Mouse (Mus musculus) cerebral cortex, adult 2 months (tissue): ENCODE results near the gene Nthl1.

Source experiments
- WGBS: fragments of 180-500 bp; shearing (Covaris S2); methylation state at CpG from one replicate; pipeline ENCODE4 v1.1.7; 2018; 5-methylcytosine and 5-hydroxymethylcytosine counted together

The Nthl1 gene

DNA sequence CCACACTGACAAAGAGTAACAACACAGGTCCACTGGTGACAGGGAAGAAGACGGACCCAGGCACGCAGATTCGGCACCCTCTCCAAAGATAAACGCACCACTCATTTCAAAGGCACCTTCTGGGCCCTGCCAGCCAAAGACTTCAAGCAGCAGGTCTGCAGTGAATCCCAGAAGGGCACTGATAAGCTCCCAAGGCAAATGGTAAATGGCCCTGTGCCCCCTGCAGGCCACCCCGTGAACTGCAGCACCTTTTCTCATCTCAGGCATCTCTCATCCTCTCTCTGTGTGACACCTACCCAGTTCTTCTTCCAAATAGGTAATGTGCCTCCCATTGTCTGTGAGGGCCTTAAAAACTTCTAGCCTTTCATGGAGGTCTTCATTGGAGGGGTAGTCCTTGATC is 3.8 kb upstream of the Nthl1 start:
- 55% methylated on average over 5 of the region's 5 CpGs for WGBS

GRCm38 (mm10) chr17:24630072-24630471 is 2.4 kb upstream of the Nthl1 start:
- 64% methylated on average over 14 of the region's 14 CpGs for WGBS

DNA sequence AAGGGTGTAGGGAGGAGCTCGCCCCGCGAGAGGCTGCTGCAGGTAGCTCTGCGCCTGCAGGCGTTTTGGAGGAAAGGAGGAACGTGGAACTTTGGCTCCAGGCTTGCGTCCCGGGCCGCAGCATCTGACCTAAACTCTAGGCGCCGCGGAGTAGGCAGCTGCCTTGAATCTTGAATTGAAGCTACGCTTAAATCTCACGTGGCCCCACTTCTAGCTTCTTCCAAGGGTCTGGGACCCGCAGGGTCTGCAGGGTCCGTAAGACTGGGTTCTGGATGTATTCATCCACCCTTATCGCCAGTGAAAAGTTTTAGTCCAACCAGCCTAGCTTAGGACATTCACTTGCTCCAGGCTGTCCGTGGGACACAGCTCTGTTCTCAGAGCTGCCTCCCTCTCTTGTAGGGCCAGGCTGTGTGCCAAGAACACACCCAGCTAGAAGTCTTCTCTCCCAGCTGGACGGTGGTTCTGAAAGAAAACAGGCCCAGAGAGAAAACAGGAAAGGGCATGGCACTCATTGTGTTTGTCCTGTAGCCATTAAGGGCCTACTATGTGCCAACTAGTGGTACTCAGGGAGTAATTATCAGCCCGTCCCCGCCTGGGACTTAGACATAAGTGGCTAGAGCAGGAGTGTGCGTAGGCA is 451 bp downstream of the Nthl1 start:
- WGBS = 8% methylated on average over 22 of the region's 22 CpGs

DNA sequence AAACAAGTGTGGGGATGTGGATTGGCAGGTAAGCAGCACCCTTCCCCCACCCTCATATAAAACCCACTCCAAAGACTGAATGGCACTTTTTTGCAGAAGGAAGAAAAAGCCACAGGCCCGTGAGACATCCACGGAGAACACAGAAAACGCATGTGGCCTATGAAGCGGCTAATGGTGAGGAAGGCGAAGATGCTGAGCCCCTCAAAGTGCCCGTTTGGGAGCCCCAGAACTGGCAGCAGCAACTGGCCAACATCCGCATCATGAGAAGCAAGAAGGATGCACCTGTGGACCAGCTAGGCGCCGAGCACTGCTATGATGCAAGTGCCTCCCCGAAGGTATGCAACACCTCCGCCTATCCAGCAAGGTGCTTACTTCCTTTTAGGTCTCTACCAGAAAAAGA is 1.4 kb downstream of the Nthl1 start:
- WGBS = 95% methylated on average over 11 of the region's 11 CpGs

DNA sequence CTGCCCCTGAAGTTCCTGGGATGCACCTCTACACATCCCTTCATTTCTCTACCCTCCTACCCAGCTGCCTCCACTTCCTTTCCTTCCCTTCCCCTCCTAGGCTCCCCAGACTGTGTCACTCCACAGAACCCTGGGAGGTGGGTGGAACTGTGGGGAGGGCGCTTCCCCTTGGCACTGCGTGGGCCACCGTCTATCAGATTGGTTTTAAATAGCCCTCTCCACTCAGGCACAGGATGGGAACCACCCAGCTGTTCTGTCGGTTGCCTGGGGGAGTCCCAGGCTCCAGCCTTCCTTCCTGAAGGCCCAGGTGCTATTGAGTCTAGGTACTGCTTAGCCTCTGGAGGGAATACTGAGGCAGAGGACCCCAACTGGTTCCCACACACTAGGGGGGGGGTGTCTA is 2.5 kb downstream of the Nthl1 start:
- 35% methylated on average over 4 of the region's 4 CpGs for WGBS

DNA sequence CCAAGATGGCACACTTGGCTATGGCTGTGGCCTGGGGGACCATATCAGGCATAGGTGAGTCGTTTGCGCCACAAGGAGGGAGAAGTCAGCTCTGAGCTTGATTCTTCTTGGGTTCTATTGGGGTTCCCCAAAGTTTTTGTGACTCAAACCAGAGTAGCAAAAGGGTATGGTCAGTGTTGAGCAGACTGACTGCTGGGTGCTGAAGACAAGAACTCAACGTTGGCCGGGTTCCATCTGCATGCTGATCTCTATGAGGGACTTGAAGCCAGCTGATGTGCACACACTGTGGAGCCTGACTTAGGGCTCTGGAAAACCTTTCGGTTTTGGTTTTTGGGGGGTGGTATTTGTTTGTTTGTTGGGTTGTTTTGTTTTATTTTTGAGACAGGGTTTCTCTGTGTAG is 3.2 kb downstream of the Nthl1 start:
- WGBS = 86% methylated on average over 5 of the region's 5 CpGs

DNA sequence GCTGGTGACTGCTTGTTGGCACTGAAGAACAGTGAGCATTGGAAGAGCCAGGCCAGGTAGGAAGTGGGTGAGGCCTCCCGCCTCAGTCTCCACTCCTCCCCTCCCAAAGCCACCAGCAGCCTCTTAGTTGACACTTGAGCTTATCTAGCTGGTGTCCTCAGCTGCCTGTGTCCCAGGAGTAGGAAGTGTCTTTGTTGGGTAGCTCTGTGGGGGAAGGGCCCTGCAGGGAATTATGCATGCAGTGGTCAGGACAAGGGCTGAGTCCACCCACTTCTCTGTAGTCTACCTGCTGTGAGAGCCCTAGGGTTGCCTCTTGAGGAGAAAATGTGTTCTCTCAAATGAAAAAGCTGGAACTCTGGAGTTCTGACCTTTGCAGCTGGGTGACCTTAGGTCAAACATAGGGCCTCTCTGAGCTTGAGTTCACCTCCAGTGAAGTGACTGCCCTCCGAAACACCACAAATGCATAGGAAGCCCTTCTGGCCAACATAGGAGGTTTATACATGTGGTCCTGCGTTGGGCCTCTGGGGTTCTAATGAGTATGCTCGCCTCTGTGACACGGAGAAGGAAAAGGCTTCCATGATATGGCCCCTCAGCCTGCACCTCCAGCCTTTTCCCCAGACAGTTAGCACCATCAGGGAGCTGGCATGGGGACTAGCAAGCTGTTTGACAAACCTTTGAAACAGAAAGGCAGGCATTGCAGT is 4.5 kb downstream of the Nthl1 start:
- WGBS = 83% methylated on average over 5 of the region's 5 CpGs

DNA sequence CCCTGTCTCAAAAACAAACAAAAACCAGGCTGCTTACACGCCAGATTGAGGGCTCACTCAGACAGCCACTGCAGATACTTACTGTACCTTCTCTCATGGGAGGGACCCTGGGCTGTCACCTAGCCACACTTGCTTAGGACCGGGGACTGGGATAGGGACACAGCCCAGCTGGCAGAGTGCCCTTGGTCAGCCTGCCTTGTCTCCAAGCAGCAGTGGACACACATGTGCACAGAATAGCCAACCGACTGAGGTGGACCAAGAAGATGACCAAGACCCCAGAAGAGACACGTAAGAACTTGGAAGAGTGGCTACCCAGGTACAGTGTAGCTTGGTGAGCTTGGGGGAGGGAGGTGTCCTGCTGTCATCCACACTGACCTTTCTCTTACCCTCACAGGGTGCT is 5.7 kb downstream of the Nthl1 start:
- 76% methylated on average over 4 of the region's 4 CpGs for WGBS

GRCm38 (mm10) chr17:24638840-24639239 is 6.4 kb downstream of the Nthl1 start:
- WGBS = 60% methylated on average over 9 of the region's 9 CpGs

DNA sequence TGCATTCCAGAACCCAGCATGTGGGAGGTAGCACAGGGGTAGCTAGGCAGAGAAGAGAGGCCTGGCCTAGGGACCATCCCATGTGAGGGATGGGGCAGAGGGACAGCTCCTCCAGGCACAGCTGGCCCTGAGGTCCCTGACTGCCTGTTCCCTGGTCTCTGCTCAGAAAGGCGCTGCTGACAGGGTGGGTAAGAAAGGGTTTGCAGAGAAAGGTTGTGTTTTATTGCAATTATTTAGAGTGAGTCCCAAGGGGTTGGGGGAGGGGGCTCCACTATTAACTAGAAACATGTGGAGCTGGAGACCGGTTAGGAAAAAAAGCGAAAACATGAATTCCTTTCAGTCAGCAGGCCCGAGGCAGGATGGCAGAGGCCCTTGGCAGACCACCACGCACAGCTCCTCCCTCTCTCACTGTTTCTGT is 7.1 kb downstream of the Nthl1 start:
- 77% methylated on average over 5 of the region's 5 CpGs for WGBS

- WGBS = 92% methylated on average over 7 of the region's 7 CpGs
Observed at GRCm38 (mm10) chr17:24640119-24640518, 7.6 kb downstream of the Nthl1 start.

DNA sequence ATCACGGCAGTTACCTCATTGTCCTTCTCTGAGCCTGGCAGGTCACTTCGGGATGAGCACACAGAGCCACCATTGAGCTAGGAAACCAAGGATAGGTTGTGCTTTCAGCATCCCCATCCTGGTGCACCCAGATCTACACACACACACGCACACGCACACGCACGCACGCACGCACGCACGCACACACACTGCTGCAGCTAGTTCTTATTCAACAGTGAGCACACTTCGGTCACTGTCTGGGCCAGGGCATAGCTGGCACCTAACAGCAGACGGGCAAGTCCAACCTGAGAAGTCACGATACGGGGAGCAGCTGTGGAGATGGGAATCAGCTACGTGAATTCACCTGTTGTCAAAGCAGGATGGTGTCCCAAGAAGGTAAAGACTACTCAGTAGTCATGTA is 8.1 kb downstream of the Nthl1 start:
- 92% methylated on average over 15 of the region's 15 CpGs for WGBS

GRCm38 (mm10) chr17:24641944-24642343 is 9.5 kb downstream of the Nthl1 start:
- 87% methylated on average over 14 of the region's 14 CpGs for WGBS

GRCm38 (mm10) chr17:24642791-24643343 is 10.4 kb downstream of the Nthl1 start:
- 70% methylated on average over 6 of the region's 6 CpGs for WGBS

GRCm38 (mm10) chr17:24644030-24644715 is 11.7 kb downstream of the Nthl1 start:
- WGBS = 57% methylated on average over 7 of the region's 7 CpGs

DNA sequence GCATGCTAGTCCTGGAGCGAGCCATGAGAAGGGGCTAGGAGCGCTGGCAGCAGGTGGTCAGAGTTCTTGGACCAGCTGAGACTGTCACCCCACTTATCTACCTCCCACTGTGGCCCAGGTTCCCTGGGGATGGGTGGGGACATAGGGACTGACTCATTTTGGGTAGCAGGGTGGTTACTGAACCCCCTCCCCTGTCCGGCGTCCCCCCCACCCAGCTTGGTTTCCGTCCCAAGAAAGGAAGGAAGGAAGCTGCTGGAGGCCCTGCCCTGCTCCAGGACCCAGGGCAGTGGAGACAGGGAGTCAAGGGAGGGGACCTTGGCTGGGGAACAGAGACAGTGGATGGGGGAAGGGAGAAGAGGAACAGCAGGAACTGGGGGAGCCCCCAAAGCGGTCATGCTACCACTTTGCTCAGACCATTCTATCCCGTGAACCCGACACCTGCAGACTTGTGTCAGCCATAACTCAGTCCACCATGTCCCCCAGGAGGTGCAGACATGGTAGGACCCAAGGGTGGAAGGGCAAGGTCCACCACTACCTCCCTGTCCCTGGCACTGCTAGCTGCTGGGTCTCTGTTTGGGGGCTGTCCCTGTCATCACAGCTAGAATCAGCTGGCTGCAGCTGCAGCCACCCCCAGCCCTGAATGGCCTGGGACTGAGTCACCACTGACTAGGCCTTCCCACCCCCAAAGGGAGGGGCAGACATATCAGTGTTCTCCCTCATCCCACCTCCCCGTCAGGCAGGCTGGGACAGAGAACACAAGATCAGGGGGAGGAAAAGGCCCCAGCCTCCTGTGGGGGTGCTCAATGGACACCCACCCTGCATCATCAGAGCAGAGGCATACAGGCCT is 12.6 kb downstream of the Nthl1 start:
- WGBS = 64% methylated on average over 9 of the region's 9 CpGs

GRCm38 (mm10) chr17:24645916-24646315 is 13.4 kb downstream of the Nthl1 start:
- 72% methylated on average over 3 of the region's 3 CpGs for WGBS

DNA sequence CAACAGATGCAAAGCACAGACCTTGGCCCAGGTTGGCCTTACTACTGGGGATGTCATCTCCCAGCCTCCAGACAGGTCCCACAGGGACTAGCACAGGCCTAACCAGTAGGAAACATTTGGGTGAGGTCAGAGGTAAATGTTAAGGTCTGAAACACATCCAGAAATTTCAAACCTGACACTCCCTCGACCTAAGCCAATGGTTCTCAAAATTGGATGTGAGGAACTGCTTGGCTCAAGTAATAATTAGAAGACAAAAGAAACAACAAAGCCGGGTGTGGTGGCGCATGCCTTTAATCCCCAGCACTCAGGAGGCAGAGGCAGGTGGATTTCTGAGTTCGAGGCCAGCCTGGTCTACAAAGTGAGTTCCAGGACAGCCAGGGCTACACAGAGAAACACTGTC is 13.9 kb downstream of the Nthl1 start:
- WGBS = 74% methylated on average over 4 of the region's 4 CpGs

DNA sequence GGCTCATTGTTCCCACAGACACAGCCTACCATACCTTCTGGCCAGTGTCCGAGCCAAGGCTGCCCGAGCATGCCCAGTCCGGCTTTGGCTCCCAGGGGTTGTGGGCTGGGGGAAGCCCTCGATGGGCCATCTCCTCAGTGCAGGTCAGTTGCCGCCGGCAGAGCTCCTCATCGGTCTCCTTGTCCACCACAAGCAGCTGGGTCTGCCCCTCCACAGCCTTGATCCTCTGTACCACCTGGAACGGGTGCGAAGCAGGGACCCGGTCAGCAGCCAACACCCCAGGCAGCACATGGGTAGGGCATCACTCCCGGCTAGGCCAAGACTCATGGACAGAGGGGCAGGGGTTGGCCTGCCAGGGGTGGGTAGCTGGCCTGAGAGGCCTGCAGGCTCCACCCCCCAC is 15.0 kb downstream of the Nthl1 start:
- WGBS = 74% methylated on average over 11 of the region's 11 CpGs

DNA sequence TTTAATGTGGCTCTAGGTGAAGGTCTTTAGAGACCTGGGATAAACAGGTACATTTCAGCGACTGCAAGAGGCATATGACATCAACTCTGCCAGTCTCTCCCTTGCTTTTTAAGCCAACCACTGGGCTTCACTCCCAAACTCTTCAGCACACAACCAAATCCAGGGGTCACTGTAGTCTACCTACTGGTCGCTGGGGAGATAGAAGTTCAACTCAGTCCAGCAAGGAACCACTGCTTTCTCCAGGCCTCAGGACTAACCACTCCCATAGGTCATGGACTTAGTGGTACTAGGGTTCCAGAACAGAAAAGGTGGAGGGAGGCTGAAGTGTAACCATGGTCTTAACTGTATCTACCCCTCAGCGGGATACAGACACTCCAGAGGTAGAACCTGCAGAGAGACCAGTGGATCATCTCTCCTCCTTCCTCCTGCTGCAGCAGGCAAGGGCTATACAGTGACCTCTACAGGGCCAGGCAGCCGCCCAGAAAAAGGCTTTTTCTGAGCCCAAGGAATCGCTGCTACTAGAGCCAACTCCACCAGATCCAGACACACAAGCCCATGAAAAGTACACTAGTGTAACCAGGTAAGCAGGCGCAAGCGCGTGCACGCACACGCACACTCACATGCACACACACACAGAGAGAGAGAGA is 16.4 kb downstream of the Nthl1 start:
- WGBS = 63% methylated on average over 10 of the region's 10 CpGs

DNA sequence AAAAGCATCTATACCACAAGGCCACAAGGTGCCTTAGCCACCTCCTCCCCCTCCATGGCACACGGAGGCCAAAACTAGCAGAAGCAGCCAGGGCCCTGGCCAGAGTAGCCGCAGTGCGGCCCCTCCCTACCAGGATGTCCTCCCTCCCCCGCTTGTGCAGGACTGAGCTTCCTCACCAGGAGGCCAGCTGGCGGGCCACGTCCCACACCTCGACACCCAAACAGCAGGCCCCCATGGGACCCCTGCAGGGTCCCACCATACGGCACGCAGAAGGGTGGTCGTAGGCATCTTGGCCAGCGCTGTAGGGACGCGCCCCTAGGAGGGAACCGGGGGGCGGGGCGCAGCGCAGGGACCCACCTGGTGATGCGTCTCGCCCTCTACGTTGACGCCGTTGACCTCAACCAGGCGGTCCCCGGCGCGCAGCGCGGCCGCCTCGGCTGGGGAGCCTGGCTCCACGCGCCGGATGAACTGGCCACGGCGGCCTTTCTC is 17.1 kb downstream of the Nthl1 start:
- WGBS = 2% methylated on average over 35 of the region's 35 CpGs
